Mouse (Mus musculus) embryonic facial prominence, embryonic 15.5 days (tissue): ENCODE results near the gene Rnf121. TPM values are rescaled to one million over a fixed set of nuclear protein-coding genes. Genes with fewer than 3 reads are reported as not detected.

Experiments used
- ATAC-seq: fragments of 200-750 bp; cut with Nextera tagmentation; 2 replicates; pipeline ENCODE4 v1.8.0; 2017; ENCODE audit warnings: low read depth, moderate TSS enrichment; ENCODE audit not compliant: insufficient number of reproducible peaks, low FRiP score, low TSS enrichment
- H3K27ac ChIP-seq: fragments of 300-500 bp; sonication (generic); replicated peaks from 2 replicates; pipeline ENCODE4 v1.5.1; 2015; ENCODE audit warnings: mild to moderate bottlenecking, inconsistent platforms
- H3K27me3 ChIP-seq: fragments of 300-500 bp; sonication (generic); 2 replicates; pipeline ENCODE4 v1.6.1; 2015; ENCODE audit warnings: inconsistent platforms
- H3K36me3 ChIP-seq: fragments of 300-500 bp; sonication (generic); 2 replicates; pipeline ENCODE4 v1.6.1; 2015; ENCODE audit warnings: mild to moderate bottlenecking, inconsistent platforms
- H3K4me1 ChIP-seq: fragments of 300-500 bp; sonication (generic); 2 replicates; pipeline ENCODE4 v1.6.1; 2015; ENCODE audit warnings: inconsistent platforms
- H3K4me2 ChIP-seq: fragments of 300-500 bp; sonication (generic); replicated peaks from 2 replicates; pipeline ENCODE4 v1.6.1; 2015; ENCODE audit warnings: mild to moderate bottlenecking, inconsistent platforms
- H3K4me3 ChIP-seq: fragments of 300-500 bp; sonication (generic); replicated peaks from 2 replicates; pipeline ENCODE4 v1.5.1; 2015; ENCODE audit warnings: mild to moderate bottlenecking, inconsistent platforms
- H3K9ac ChIP-seq: fragments of 300-500 bp; sonication (generic); 2 replicates; pipeline ENCODE4 v1.6.1; 2015; ENCODE audit warnings: inconsistent platforms
- H3K9me3 ChIP-seq: fragments of 300-500 bp; sonication (generic); replicated peaks from 2 replicates; pipeline ENCODE4 v1.6.1; 2016; ENCODE audit warnings: inconsistent platforms
- WGBS: fragments of 180-500 bp; shearing (Covaris S2); methylation state at CpG from one replicate; pipeline ENCODE4 v1.1.7; 2015; 5-methylcytosine and 5-hydroxymethylcytosine counted together
- polyA plus RNA-seq: library from polyadenylated mRNA; unstranded; fragments of >200 nt; fragmentation: Nextera tagmentation; extraction: Ambion mirVana; gene quantifications from 2 replicates; pipeline ENCODE4 v1.2.1, GENCODE M21; 2015

The Rnf121 gene
- polyA plus RNA-seq, 1 experiment from 2014 or later, result 29.5 TPM

GRCm38 (mm10) chr7:102018590-102018989 is 46.7 kb downstream of the Rnf121 start, which contains the start of gene Il18bp:
Il18bp (minus strand) TSS chr7:102018690.
- H3K4me1 ChIP-seq, result no peaks in the 10 kb centered on the region
- H3K9me3 ChIP-seq, result no peaks in the 10 kb centered on the region
- ATAC-seq, result no peak
- no peak within 1 kb of the TSS for H3K4me3 ChIP-seq
- WGBS, result 79% methylated on average over 3 of the region's 3 CpGs
- H3K27me3 ChIP-seq, result no peaks in the 10 kb centered on the region
- peaks cover 91% of the 10 kb centered on the region for H3K36me3 ChIP-seq
- H3K27ac ChIP-seq, result no peak within 1 kb of the TSS
- H3K4me2 ChIP-seq, result no peak within 1 kb of the TSS
- no peak within 1 kb of the TSS for H3K9ac ChIP-seq

- H3K36me3 ChIP-seq, result peaks cover 91% of the 10 kb centered on the region
Observed at GRCm38 (mm10) chr7:102018034-102018433, 47.2 kb downstream of the Rnf121 start.

GRCm38 (mm10) chr7:102017452-102017851 is 47.8 kb downstream of the Rnf121 start:
- Histone ChIP-seq H3K9me3 (no peaks in the 10 kb centered on the region), H3K36me3 (peaks cover 91% of the 10 kb centered on the region), H3K4me1 (no peaks in the 10 kb centered on the region), H3K27me3 (no peaks in the 10 kb centered on the region), H3K4me3 (no peak overlapping the region), H3K27ac (no peak overlapping the region), H3K9ac (no peak overlapping the region), H3K4me2 (no peak overlapping the region)
- WGBS, result 77% methylated on average over 5 of the region's 5 CpGs
- no peak for ATAC-seq

More at GRCm38 (mm10) chr7:102018034-102018433, 47.2 kb downstream of the Rnf121 start:
- Histone ChIP-seq H3K4me3 (no peak overlapping the region), H3K9me3 (no peaks in the 10 kb centered on the region), H3K4me1 (no peaks in the 10 kb centered on the region), H3K4me2 (no peak overlapping the region), H3K27me3 (no peaks in the 10 kb centered on the region), H3K9ac (no peak overlapping the region), H3K27ac (no peak overlapping the region)
- ATAC-seq, result no peak
- 76% methylated on average over 7 of the region's 7 CpGs for WGBS

- Histone ChIP-seq H3K36me3 (peaks cover 91% of the 10 kb centered on the region), H3K27me3 (no peaks in the 10 kb centered on the region), H3K4me2 (no peak overlapping the region), H3K4me3 (no peak overlapping the region), H3K4me1 (no peaks in the 10 kb centered on the region), H3K9me3 (no peaks in the 10 kb centered on the region), H3K27ac (no peak overlapping the region; the same call in 1 of the 2 replicates), H3K9ac (no peak overlapping the region)
- WGBS, result 81% methylated on average over 4 of the region's 4 CpGs
- no peak for ATAC-seq
Observed at GRCm38 (mm10) chr7:102016936-102017335, 48.3 kb downstream of the Rnf121 start.

- 85% methylated on average over 2 of the region's 2 CpGs for WGBS
- no peak for ATAC-seq
Observed at GRCm38 (mm10) chr7:102014995-102015394, 50.3 kb downstream of the Rnf121 start.

GRCm38 (mm10) chr7:102013416-102013815 is 51.9 kb downstream of the Rnf121 start:
- ATAC-seq, result no peak
- H3K4me3 ChIP-seq, result no peak overlapping the region
- no peaks in the 10 kb centered on the region for H3K9me3 ChIP-seq
- H3K27me3 ChIP-seq, result no peaks in the 10 kb centered on the region
- H3K27ac ChIP-seq, result no peak overlapping the region
- peaks cover 99% of the 10 kb centered on the region for H3K36me3 ChIP-seq
- no peak overlapping the region for H3K9ac ChIP-seq
- 84% methylated on average over 8 of the region's 8 CpGs for WGBS
- no peak overlapping the region for H3K4me2 ChIP-seq
- no peaks in the 10 kb centered on the region for H3K4me1 ChIP-seq

More at GRCm38 (mm10) chr7:102014995-102015394, 50.3 kb downstream of the Rnf121 start:
- H3K36me3 ChIP-seq, result peaks cover 93% of the 10 kb centered on the region
- H3K4me2 ChIP-seq, result no peak overlapping the region
- H3K4me1 ChIP-seq, result no peaks in the 10 kb centered on the region
- H3K27me3 ChIP-seq, result no peaks in the 10 kb centered on the region
- no peak overlapping the region for H3K9ac ChIP-seq
- H3K4me3 ChIP-seq, result no peak overlapping the region
- H3K27ac ChIP-seq, result no peak overlapping the region
- no peaks in the 10 kb centered on the region for H3K9me3 ChIP-seq

GRCm38 (mm10) chr7:102011855-102012254 is 53.4 kb downstream of the Rnf121 start:
- no peak overlapping the region for H3K9ac ChIP-seq
- no peaks in the 10 kb centered on the region for H3K4me1 ChIP-seq
- WGBS, result 89% methylated on average over 9 of the region's 9 CpGs
- H3K4me2 ChIP-seq, result no peak overlapping the region
- no peaks in the 10 kb centered on the region for H3K9me3 ChIP-seq
- H3K4me3 ChIP-seq, result no peak overlapping the region
- no peaks in the 10 kb centered on the region for H3K27me3 ChIP-seq
- no peak for ATAC-seq
- no peak overlapping the region for H3K27ac ChIP-seq
- H3K36me3 ChIP-seq, result peaks cover 98% of the 10 kb centered on the region

- no peak overlapping the region for H3K4me2 ChIP-seq
- H3K36me3 ChIP-seq, result peaks cover 94% of the 10 kb centered on the region
- WGBS, result 81% methylated on average over 1 of the region's 1 CpGs
- no peak overlapping the region for H3K4me3 ChIP-seq
- no peaks in the 10 kb centered on the region for H3K9me3 ChIP-seq
- H3K9ac ChIP-seq, result no peak overlapping the region
- ATAC-seq, result no peak
- no peaks in the 10 kb centered on the region for H3K4me1 ChIP-seq
- H3K27ac ChIP-seq, result no peak overlapping the region
- no peaks in the 10 kb centered on the region for H3K27me3 ChIP-seq
Observed at GRCm38 (mm10) chr7:102006520-102006919, 58.7 kb downstream of the Rnf121 start.

- H3K9me3 ChIP-seq, result no peaks in the 10 kb centered on the region
- no peaks in the 10 kb centered on the region for H3K27me3 ChIP-seq
- no peak for ATAC-seq
- H3K4me2 ChIP-seq, result no peak overlapping the region
- H3K36me3 ChIP-seq, result peaks cover 95% of the 10 kb centered on the region
- H3K4me1 ChIP-seq, result peaks cover 5% of the 10 kb centered on the region; the same call in 1 of the 2 replicates
- H3K27ac ChIP-seq, result peak overlapping the region; percentile 77
- no peak overlapping the region for H3K9ac ChIP-seq
- WGBS, result 82% methylated on average over 26 of the region's 26 CpGs
- H3K4me3 ChIP-seq, result no peak overlapping the region
Observed at GRCm38 (mm10) chr7:102000921-102001630, 64.2 kb downstream of the Rnf121 start.

GRCm38 (mm10) chr7:102000296-102000695 is 65.0 kb downstream of the Rnf121 start:
- H3K4me2 ChIP-seq, result no peak overlapping the region
- peak overlapping the region; percentile 77 for H3K27ac ChIP-seq
- H3K4me1 ChIP-seq, result peaks cover 5% of the 10 kb centered on the region; the same call in 1 of the 2 replicates
- no peaks in the 10 kb centered on the region for H3K27me3 ChIP-seq
- peaks cover 95% of the 10 kb centered on the region for H3K36me3 ChIP-seq
- 83% methylated on average over 8 of the region's 8 CpGs for WGBS
- H3K4me3 ChIP-seq, result no peak overlapping the region
- H3K9ac ChIP-seq, result no peak overlapping the region
- no peak for ATAC-seq
- no peaks in the 10 kb centered on the region for H3K9me3 ChIP-seq

GRCm38 (mm10) chr7:101999461-102000151 is 65.7 kb downstream of the Rnf121 start:
- no peak; the same call in 1 of the 2 replicates for ATAC-seq
- H3K4me2 ChIP-seq, result no peak overlapping the region
- H3K4me3 ChIP-seq, result no peak overlapping the region
- peaks cover 96% of the 10 kb centered on the region for H3K36me3 ChIP-seq
- WGBS, result 94% methylated on average over 15 of the region's 15 CpGs
- H3K27ac ChIP-seq, result peak overlapping the region; percentile 77
- peaks cover 5% of the 10 kb centered on the region; the same call in 1 of the 2 replicates for H3K4me1 ChIP-seq
- no peak overlapping the region for H3K9ac ChIP-seq
- no peaks in the 10 kb centered on the region for H3K27me3 ChIP-seq
- no peaks in the 10 kb centered on the region for H3K9me3 ChIP-seq
